Mouse (Mus musculus) skeletal muscle tissue, postnatal 0 days (tissue): ENCODE data around the gene Adgrg1. TPM values are rescaled to one million over a fixed set of nuclear protein-coding genes. Genes with fewer than 3 reads are reported as not detected.

Source experiments
- polyA plus RNA-seq: library from polyadenylated mRNA; unstranded; fragments of >200 nt; fragmentation: Nextera tagmentation; extraction: Ambion mirVana; gene quantifications from 2 replicates; pipeline ENCODE4 v1.2.1, GENCODE M21; 2015

Gene Adgrg1
- 5.2 and 9.1 TPM in 2 replicates for polyA plus RNA-seq

GRCm38 (mm10) chr8:94974467-94975165 is at the start of gene Adgrg1:
Gene Adgrg1 (plus strand): TSS chr8:94974751.

GRCm38 (mm10) chr8:95017451-95017850 is 42.9 kb downstream of the Adgrg1 start, which contains the start of gene Adgrg3:
Gene Adgrg3 (plus strand): TSS chr8:95017692.

GRCm38 (mm10) chr8:95054927-95055510 is 80.5 kb downstream of the Adgrg1 start, which contains the start of gene Drc7:
Gene Drc7 (plus strand): TSS chr8:95055103.

Other genes with a start within 250 kb of the Adgrg1 start
- gene Ccl22, start 229.2 kb upstream of the Adgrg1 start, polyA plus RNA-seq: 0.07 TPM in 1 of 2 replicates, not detected in the other
- 1.5 and 1.9 TPM in 2 replicates for gene Cx3cl1, start 202.7 kb upstream of the Adgrg1 start, polyA plus RNA-seq
- not detected in 2 replicates for gene Ccl17, start 164.3 kb upstream of the Adgrg1 start, polyA plus RNA-seq
- 250 and 264 TPM in 2 replicates for gene Coq9, start 136.4 kb upstream of the Adgrg1 start, polyA plus RNA-seq
- 45.3 and 46.2 TPM in 2 replicates for gene Ciapin1, start 136.4 kb upstream of the Adgrg1 start, polyA plus RNA-seq
- 85.7 and 93.4 TPM in 2 replicates for gene Polr2c, start 117.3 kb upstream of the Adgrg1 start, polyA plus RNA-seq
- gene Dok4, start 98.4 kb upstream of the Adgrg1 start, polyA plus RNA-seq: 9.0 and 9.3 TPM in 2 replicates
- 16.3 and 18.5 TPM in 2 replicates for gene Ccdc102a, start 56.7 kb upstream of the Adgrg1 start, polyA plus RNA-seq
- 0.16 and 0.17 TPM in 2 replicates for gene Adgrg5, start 51.1 kb upstream of the Adgrg1 start, polyA plus RNA-seq
- 1.1 and 1.6 TPM in 2 replicates for gene Adgrg3, start 42.9 kb downstream of the Adgrg1 start, polyA plus RNA-seq
- not detected in 2 replicates for gene Drc7, start 80.4 kb downstream of the Adgrg1 start, polyA plus RNA-seq
- gene Katnb1, start 106.4 kb downstream of the Adgrg1 start, polyA plus RNA-seq: 11.9 and 12.1 TPM in 2 replicates
- gene Kifc3, start 228.1 kb downstream of the Adgrg1 start, polyA plus RNA-seq: 17.6 and 18.0 TPM in 2 replicates